Mouse (Mus musculus) brain, embryonic 14.5 days (tissue): Measurements from ENCODE around the gene Xylb.

ENCODE experiments used
- CTCF ChIP-seq: fragments of 200-500 bp; IDR thresholded peaks from 2 replicates; pipeline ENCODE4 v1.5.1; 2012; ENCODE audit warnings: inconsistent platforms, mild to moderate bottlenecking, moderate library complexity, borderline replicate concordance; ENCODE audit not compliant: insufficient read depth, insufficient read length; ENCODE audit errors: extremely low read depth
- POLR2A ChIP-seq: fragments of 200-500 bp; IDR thresholded peaks from 2 replicates; pipeline ENCODE4 v1.6.1; 2012; ENCODE audit warnings: mild to moderate bottlenecking, inconsistent platforms, borderline replicate concordance; ENCODE audit not compliant: poor library complexity, insufficient read depth, insufficient read length, severe bottlenecking; ENCODE audit errors: extremely low read depth

- no peak for TF ChIP-seq POLR2A
- no peak for TF ChIP-seq CTCF
These were observed 18.4 kb downstream of the Xylb start for GRCm38 (mm10) chr9:119375556-119375955.
